Mouse (Mus musculus) adrenal gland, postnatal 25 days (tissue): Measurements from ENCODE around the gene Rhoc. TPM values are rescaled to one million over a fixed set of nuclear protein-coding genes. Genes with fewer than 3 reads are reported as not detected.
"Not testable (repeated sequence)": the region's sequence is repeated elsewhere in the genome, so short reads cannot be mapped to it uniquely, and the experiment has no call there.

Experiments
- DNase-seq: peaks from one replicate; pipeline ENCODE4 v3.0.0; 2021; ENCODE audit warnings: mixed read lengths
- long read RNA-seq: library from polyadenylated mRNA; stranded (forward); transcript quantifications from one replicate; pipeline ENCODE4 v2.0.0, GENCODE M21; 2021
- total RNA-seq: library from RNA; stranded (reverse); gene quantifications from 2 replicates; pipeline ENCODE4 v1.2.3, GENCODE M21; 2021

The Rhoc gene
- 88.7 and 108 TPM in 2 replicates for total RNA-seq
- long read RNA-seq, transcript Rhoc-201 (5 exons, 1,202 nt) = major isoform, 35 of 51 reads
- long read RNA-seq, partial matches to known transcripts = 5 of 51 reads
- long read RNA-seq, other reads (novel, unspliced or antisense) = 8 of 51 reads

- no peak for DNase-seq
Measured at GRCm38 (mm10) chr3:104788075-104788474, at the start of gene Rhoc. Gene Rhoc (plus strand): TSS chr3:104788375.

DNA sequence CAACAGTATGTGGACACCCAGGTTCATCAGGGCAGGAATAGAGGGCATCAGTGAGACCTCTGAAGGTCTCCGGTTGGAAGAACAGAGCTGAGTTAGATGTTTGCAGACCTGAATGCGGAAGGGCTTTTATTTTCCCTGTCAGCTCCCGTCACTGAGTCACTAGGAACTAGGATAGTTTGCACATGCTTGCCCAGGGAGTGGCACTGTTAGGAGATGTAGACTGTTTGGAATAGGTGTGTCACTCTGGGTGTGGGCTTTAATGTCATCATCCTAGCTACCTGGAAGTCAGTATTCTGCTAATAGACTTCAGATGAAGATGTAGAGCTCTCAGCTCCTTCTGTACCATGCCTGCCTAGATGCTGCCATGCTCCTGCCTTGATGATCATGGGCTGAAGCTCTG, 46.2 kb upstream of the Rhoc start:
- no peak for DNase-seq

- DNase-seq = no peak
Measured at GRCm38 (mm10) chr3:104743161-104743560, 45.0 kb upstream of the Rhoc start.

- no peak for DNase-seq
Measured at GRCm38 (mm10) chr3:104743864-104744263, 44.3 kb upstream of the Rhoc start.

- DNase-seq = peak; percentile 51
Measured at GRCm38 (mm10) chr3:104752845-104753244, 35.3 kb upstream of the Rhoc start.

DNA sequence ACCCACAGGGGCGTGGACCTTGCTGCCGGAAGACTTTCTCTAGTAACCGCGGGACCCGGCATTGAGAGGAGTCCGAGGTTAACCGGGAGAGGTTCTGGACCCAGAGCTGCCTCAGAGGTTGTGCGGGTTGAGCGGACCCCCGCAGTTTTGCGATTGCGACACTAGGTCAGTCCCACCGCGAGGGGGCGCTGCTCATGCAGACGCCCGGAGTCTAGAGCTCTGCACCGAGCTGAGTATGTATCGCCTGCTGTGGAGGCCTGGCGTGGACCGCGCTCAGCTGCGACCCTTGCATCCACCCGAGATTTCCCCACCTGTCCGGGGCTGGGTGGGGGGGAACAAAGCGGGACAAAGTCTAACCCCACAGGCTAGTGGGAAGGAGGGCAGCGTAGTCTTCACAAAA, 29.8 kb upstream of the Rhoc start:
- peak; percentile 72 for DNase-seq

- DNase-seq = no peak
Measured at GRCm38 (mm10) chr3:104758869-104759268, 29.3 kb upstream of the Rhoc start.

- not testable (repeated sequence) for DNase-seq
Measured at GRCm38 (mm10) chr3:104762103-104762863, 25.9 kb upstream of the Rhoc start.

- DNase-seq = no peak
Measured at GRCm38 (mm10) chr3:104765021-104765420, 23.2 kb upstream of the Rhoc start.

DNA sequence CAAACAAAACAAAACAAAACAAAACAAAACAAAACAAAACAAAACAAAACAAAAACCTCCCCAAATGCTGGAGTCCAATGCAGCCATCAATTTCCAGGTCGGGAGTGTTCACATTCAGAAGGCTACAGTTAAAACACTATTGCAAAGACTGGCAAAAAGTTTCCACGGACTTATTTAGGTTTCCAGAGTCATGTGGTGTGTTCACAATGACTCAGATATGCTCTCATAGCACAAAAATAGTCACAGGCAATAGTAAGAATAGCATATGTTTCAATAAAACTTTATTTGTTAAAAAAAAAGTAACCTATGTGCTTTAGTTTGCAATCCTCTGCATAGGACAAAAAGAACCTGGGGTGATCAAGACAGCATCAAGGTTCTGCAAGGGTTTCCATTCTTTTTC, 21.0 kb upstream of the Rhoc start:
- DNase-seq = no peak

GRCm38 (mm10) chr3:104767716-104768115, 20.5 kb upstream of the Rhoc start:
- DNase-seq = no peak

- DNase-seq = no peak
Measured at GRCm38 (mm10) chr3:104769135-104769534, 19.0 kb upstream of the Rhoc start.

DNA sequence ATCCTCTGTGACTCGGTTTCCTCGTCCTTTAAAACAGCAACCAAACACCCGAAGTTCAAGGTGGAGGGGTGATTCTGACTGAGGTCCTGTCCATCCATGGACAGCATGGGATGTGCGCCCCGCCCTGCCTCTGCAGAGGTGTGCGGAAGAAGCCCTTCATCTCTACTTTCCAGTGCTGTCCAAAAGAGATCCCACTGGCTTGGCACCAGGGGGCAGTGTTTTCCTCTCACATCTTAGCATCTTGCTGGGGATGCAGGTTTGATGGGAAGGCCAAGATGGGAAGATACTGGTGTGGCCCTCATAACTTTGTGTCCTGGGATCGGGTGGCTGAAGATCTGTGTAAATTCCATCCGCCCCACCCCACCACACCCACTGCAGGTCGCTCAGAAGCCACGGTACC, 18.1 kb upstream of the Rhoc start:
- DNase-seq = peak; percentile 59

DNA sequence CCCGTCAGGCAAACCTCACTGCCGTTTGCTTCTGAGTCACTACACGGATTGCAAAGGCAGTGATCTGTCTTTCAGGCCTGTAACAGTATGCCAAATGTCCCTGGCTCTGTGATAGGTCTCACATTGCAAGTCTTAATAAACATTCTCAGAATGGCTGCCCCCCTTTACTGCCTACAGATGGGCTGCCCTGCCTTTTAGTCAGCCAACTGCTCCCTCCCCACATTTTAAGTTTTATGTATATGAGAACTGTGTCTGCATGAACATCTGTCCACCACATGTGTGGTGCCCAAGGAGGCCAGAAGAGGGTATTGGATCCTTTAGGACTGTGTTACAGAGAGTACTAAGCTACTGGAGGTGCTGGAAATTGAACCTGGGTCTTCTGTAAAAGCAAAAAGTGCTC, 17.3 kb upstream of the Rhoc start:
- DNase-seq = no peak

DNA sequence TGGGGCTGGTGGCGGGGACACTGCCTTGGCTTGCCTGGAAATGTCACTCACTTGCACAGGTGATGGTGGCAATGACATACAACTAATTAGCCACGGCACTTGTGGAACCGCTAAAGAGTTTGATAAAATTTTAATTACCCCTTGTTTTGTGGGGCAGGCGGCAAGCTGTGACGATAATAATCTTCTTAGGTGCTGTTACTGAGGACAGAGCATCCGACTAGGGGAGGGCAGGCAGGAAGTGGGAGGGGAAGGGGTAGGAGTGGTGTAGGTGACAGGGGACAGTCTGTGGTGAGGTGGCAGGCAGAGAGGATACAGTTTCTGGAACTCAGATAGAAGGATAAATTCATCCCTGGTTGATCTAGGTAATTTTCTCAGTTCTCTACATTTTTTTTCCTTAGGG, 16.7 kb upstream of the Rhoc start:
- DNase-seq = no peak

- DNase-seq = no peak
Measured at GRCm38 (mm10) chr3:104773301-104773700, 14.9 kb upstream of the Rhoc start.

DNA sequence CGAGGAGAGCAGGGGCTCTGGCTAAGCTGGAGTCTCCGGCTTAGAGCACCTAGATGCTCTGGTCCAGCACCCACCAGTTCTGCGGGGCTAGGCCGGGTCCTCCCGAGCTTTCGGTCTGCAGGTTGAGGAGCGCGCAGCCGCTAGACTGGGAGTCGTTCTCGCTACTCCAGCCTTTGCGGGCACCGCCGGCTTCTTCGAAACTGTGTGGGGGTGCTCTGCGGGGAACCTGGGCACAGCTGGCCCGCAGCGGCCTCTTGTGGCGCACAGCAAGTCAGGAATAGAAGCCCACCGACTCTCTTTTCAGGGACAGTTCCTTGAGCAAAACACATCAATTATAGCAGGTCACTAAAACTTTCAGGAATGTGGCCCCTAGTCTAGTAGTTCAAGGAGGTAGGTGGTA, 10.8 kb upstream of the Rhoc start:
- no peak for DNase-seq

DNA sequence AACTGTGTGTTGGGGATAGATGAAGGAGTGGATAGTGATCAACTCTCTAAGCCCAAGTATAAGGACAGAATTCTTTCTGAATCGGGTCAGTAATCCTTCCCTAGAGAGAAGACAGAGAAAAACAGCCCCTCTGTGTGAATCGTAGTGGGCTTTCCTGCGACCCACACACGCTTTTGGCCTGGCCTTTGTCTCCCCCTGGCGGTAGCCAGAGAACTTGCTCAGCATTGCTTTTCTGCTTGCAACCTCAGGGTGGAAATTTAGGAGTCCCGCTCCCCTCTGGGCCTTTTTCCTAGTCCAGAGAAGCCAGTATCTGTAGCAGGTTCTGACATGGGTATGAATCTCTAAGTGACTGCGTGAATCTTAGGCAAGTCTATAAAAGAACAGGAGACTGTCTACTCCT, 8.2 kb upstream of the Rhoc start:
- DNase-seq = peak; percentile 64

DNA sequence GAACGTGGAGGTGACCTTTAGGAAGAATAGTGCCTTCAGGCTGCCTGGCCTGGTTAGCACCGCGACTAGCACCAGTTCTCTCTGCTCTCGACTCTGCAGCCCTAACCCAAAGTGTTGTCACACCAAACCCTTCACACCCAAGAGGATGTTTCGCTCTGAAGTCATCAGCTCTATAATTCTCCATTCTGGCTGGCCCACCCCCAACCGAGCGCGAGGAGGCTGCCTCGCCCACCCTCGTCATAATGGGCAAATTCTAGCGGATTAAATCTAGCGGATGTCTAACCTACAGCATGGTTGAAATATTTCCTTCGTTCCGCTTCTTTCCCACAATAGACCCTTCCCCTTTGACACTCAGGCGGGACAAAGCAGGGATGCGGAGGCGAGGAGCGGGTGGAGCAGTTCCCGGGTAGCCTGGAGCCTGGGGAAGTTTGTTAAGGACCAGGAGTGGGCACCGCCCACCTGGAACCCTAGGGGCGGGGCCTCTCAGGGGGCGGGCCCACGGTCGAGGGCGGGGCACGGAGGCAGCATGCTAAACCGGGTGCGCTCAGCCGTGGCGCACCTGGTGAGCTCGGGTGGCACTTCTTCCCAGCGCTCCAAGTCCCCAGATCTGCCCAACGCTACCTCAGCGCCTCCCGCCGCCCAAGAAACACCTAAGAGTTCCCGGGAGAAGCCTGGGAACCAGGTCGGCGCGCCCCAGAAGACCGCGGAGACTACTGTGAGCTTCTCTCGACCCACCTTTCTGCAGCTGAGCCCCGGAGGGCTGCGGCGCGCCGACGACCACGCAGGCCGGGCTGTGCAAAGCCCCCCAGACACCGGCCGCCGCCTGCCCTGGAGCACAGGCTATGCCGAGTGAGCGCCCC, 7.4 kb upstream of the Rhoc start, which contains the start of gene Ppm1j:
TSS of gene Ppm1j (plus strand) at position 496 of the 860 bp plus-strand sequence.
- DNase-seq = peak; percentile 74

DNA sequence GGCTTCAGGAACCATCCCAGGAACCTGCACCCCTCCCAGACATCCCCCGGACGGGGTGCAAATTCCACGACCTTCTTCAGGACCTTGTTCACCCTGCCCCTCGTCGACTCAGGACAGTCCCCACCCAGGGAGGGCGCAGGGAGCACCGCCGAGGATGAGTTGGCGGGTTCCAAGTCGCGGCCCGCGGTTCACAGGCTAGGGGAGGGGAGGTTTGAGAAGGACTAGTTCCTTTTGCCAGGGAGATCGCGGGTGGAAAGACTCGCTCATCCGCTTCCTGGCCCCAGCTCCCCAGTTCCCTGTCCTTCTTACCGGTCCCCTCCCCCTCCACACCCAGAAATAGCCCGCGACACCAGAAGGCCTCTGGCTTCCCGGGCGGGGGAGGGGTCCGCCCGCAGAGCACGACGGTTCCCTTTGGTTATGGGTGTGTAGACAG, 6.7 kb upstream of the Rhoc start, which contains the start of gene Fam19a3:
TSS of gene Fam19a3 (minus strand) at position 370 of the 433 bp plus-strand sequence.
- DNase-seq = no peak

DNA sequence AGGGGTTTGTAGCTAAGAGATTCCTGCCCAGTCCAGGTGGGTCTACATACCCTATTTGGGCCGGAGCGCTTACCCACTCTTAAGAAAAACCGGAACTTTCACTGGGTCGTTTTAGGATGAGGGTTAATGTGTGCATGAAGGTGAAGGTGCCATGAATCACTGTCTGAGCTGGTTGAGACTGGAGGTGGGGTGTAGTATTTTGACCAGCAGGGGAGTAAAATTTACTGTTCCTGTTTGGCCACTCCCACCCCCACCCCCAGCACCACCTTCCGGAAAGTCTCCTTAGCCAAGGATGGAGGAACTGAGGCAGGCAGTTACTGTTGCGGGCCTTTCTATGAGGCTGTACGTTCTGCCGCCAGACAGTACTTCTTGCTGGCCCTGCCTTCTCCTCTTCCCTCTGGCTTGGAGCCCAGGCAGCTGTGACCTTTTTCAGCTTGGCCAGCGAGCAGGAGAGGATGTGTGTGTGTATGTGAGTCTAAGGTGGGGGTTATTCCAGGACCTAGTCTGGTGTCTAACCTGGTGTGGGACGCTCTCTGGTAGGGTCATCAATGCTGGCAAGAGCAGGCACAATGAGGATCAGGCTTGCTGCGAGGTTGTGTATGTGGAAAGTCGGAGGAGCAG, 6.0 kb upstream of the Rhoc start:
- peak; percentile 70 for DNase-seq

- DNase-seq = no peak
Measured at GRCm38 (mm10) chr3:104783971-104784500, 4.1 kb upstream of the Rhoc start.
